7 mouse cellular contexts compared by ENCODE assay signal in the genomic region with DNA sequence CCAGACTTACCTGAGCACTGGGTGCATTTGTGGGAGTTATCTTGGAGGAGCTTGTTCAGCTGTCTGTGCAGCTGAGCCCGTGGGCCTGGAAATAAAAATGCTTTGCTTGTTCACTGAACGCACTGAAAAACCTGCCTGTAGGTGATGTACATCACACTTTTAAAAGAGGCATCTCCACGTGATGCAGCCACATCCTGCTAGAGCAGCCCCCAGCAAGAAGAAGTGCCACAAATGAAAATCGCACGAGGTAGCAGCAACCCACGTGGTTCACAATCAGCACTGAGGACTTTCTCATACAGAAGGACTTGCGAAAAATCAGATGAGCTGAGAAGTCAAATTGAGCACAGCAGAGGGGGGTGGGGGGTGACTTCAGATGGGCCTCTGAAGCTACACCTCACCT.
"Had no signal": no experiment of that assay in that cellular context is flagged by ENCODE, and none has a peak within 500 bp of the region (broad histone marks: within the 10 kb centered on the region; RNA-seq: fewer than 3 reads in every experiment).

No protein-coding gene starts in this region.

- DNase-seq: kidney, adult 8-10 months; kidney, postnatal 25 days; lung, embryonic 14.5 days; lung, postnatal 10 days; lung, postnatal 4 days; midbrain, embryonic 14.5 days; thymus, postnatal 36 days had no signal
